Mouse (Mus musculus) CH12.LX (cell line): ENCODE measurements at regions not wholly inside any gene's neighbourhood (a gene's known extent, or its start where the extent isn't known, plus 50 kb on each side); places are given as distances from the start of the nearest gene placed in this dataset.

Experiments
- CHD1 ChIP-seq: IDR thresholded peaks from 2 replicates; pipeline ENCODE4 v1.6.1; 2012; ENCODE audit warnings: low read depth, low read length, improper control_type of control experiment, inconsistent platforms
- IRF4 ChIP-seq: IDR thresholded peaks from 2 replicates; pipeline ENCODE4 v1.6.1; 2014; ENCODE audit warnings: low read depth, mild to moderate bottlenecking, inconsistent platforms, low read length, improper control_type of control experiment
- POLR2A ChIP-seq: IDR thresholded peaks from 2 replicates; pipeline ENCODE4 v1.6.1; 2011; ENCODE audit warnings: low read depth, mild to moderate bottlenecking, improper control_type of control experiment, low read length

GRCm38 (mm10) chr11:63424319-63424718, 295.5 kb downstream of the Pmp22 start:
- TF ChIP-seq IRF4 (no peak), POLR2A (no peak), CHD1 (no peak)
